Mouse (Mus musculus): ENCODE data around the gene Mapk1ip1l.

GRCm38 (mm10) chr14:47276036-47276603 lies 21.9 kb upstream of the Mapk1ip1l start:
- TF ChIP-seq CTCF (IDR thresholded peaks at IDR 0.05; ENCODE audit: low read depth, low read length) (no peak), POLR2A (IDR thresholded peaks at IDR 0.05; ENCODE audit: extremely low read depth, insufficient read depth, low read length) (no peak)
